Mouse (Mus musculus) C2C12 (cell line): ENCODE measurements around the gene Gm45062.
"Not testable (repeated sequence)": the region's sequence is repeated elsewhere in the genome, so short reads cannot be mapped to it uniquely, and the experiment has no call there.

Source experiments
- CEBPB ChIP-seq: IDR thresholded peaks from one replicate; pipeline ENCODE4 v1.6.1; 2011; ENCODE audit warnings: low read depth, mild to moderate bottlenecking, control low read depth, moderate library complexity
- CTCF ChIP-seq: IDR thresholded peaks from one replicate; pipeline ENCODE4 v1.5.1; 2011; ENCODE audit not compliant: control insufficient read depth, insufficient read depth, insufficient read length
- MAX ChIP-seq: IDR thresholded peaks from one replicate; pipeline ENCODE4 v1.6.1; 2011; ENCODE audit warnings: mild to moderate bottlenecking, control low read depth

GRCm38 (mm10) chr6:8541531-8541930 is 282.3 kb downstream of the Gm45062 start:
- not testable (repeated sequence) for TF ChIP-seq CEBPB, CTCF, MAX
